Mouse (Mus musculus) frontal cortex, adult (tissue): ENCODE results near the gene Pcyt2.

Experiments
- ATAC-seq: cut with Nextera tagmentation; 2 replicates; pipeline ENCODE4 v1.9.2; 2017; ENCODE audit warnings: mild to moderate bottlenecking, moderate library complexity, mixed read lengths; ENCODE audit not compliant: low TSS enrichment

The Pcyt2 gene

GRCm38 (mm10) chr11:120617519-120618112, at the start of gene Pcyt2:
TSS of gene Pcyt2 (minus strand) at chr11:120617936.
- peak; percentile 86 for ATAC-seq

- ATAC-seq: no peak
Measured at GRCm38 (mm10) chr11:120666617-120667016, 48.9 kb upstream of the Pcyt2 start.

- ATAC-seq: no peak
Measured at GRCm38 (mm10) chr11:120665406-120665805, 47.7 kb upstream of the Pcyt2 start.

- ATAC-seq: no peak
Measured at GRCm38 (mm10) chr11:120663714-120664113, 46.0 kb upstream of the Pcyt2 start.

- no peak for ATAC-seq
Measured at GRCm38 (mm10) chr11:120662759-120663158, 45.0 kb upstream of the Pcyt2 start.

DNA sequence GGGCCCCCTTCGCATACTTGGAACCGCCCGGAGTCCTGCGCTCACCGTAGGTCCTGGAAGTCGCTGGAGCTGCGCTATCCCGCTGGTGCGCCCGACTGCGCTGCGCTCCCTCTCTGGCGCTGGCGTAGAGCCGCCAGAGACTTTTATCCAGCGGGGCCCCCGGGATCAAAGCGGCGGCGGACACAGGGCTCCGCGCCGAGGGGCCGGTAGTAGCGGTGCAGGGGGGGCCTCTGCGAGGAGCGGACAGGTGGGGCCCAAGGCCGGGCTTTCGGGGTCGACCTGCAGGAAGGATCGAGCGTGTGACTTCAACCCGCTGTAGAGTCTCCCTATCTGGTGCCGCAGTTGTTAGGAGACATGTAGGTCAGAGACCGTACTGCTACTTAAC, 43.3 kb upstream of the Pcyt2 start, which contains the start of gene Notum:
Gene Notum (minus strand): TSS at position 100 of the 385 bp plus-strand sequence.
- ATAC-seq: no peak

DNA sequence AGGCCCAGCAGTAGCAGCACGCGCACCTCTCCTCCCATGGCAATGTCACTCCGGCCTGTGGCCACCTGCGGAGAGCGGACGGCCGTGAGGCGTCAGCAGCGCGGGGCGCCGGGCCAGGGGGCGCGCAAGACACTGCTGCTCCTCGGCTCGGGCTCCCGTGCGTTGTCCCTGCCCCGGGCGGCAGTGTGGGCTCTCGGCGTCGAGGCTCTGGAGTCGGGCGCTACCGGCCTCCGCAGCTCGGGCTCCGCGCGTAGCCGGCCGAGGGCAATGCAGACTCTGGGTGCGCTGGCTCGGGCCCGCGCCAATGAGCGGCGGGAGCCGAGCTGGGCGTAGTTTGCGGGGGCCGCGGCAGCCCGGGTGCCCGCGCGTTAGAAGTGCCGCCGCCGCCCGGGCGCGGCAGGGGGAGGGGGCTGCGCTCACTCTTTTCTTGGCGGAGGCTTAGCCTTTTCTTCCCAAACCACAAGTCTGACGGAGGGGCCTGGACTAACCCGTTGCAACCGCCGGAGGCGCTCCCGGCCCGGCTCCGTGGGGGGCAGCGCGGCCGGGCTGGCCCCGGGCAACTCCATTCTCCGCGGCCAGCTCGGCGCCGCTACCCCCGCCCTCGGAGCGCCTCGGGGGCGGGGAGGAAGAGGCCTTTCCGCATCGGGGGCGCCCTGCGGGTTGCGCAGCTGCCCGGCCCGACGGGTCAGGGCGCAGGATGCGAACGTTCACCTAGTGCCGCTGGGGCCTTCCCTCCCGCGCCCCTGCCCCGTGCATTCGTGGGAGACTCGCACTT, 42.8 kb upstream of the Pcyt2 start:
- ATAC-seq: no peak

DNA sequence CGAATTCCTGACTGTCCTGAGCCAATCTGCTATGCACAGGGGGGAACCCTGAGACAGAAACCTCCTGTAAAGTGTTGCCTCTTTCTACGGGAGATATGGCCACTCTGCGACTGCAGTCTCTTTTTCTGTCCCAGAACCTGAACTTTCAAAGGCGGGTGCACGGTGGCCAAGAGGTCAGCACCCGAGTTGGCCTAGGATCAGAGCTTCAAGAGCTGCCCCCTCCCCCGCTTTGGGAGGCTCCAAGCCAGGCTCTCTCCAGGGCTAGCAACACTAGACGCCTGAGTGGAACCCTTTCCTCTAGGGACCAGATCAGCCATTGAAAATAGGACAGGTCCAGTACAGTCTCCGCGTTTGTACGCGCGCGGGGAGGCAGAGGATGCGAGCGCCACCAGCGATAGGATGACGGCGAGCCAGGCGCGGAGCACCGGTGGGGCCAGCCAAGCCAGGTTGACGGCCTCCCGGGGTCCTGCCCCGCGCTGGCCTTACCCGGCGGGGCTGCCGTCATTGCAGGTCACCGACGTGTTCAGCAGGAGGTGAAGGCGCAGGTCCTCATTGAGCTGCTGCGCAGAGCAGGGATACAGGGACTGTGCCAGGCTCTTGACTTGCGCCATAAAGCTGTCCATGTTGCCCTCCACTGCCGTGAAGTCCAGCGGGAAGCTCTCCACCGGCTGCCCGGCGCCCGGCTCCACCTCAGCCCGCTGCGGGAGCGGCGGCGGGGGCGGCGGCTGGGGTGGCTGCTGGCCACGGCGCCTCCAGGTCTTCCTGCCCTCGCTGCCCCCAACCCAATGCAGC, 42.0 kb upstream of the Pcyt2 start:
- ATAC-seq: no peak

DNA sequence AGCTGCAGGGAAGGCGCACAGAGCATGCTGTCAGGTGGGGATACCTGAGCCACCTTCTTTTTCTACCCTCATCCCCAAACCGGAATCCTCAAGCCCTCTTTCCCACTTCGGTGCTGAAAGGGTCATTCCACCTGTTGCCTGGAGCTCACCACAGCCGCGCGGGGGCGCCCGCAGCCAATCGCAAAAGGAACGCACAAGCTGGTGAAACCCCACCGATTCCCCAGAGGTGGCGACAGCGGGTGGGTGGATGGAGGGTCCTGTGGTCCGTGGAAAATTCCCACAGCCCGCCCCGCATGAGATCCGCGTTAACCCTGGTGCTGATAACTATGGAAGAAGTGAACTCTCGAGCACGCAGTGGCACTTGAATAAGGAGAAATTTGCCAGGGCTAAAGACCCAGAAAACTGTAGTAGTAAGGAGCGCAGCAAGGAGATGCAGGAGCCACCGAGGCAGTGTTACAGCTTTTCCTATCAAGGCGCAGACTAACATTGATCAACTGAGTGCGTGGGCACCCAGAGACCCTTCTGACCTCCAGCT, 41.2 kb upstream of the Pcyt2 start:
- no peak for ATAC-seq

DNA sequence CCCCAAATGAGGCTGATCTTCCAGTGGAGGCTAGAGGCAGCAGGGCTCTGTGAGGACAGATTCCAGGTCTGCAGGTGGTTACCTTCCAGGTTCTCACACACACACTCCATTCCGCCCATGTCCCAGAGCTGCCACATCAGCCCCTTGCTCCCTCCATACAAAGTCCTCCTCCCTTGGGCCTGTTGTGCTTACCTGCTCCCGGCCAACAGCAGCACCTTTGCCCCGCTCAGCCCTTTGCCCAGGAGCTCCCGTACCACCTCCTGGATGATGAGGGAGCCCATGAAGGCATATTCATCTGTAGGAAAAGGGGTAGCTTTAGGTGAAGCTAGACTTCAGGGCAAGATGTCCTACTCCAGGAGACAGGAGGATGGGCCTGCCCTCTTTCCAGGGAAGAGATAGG, 39.6 kb upstream of the Pcyt2 start:
- ATAC-seq: no peak

DNA sequence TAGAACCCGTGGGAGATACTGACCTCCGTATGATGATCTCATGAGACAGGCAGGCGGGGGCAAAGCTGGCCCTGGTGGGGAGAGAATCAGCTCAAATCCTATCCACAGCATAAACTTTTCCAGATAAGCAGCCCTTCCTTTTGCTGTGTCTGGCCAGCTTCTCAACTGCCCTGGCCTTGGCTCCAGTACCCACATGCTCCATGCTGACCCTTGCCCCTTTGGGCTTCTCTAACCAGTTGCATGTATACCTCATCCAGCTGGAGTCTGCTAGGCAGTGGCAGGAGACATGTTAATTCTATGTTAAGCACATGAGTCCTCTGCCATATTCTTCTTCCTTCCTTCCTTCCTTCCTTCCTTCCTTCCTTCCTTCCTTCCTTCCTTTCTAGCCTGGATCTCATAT, 37.0 kb upstream of the Pcyt2 start:
- no peak for ATAC-seq

GRCm38 (mm10) chr11:120651872-120652271, 34.1 kb upstream of the Pcyt2 start:
- ATAC-seq: no peak

DNA sequence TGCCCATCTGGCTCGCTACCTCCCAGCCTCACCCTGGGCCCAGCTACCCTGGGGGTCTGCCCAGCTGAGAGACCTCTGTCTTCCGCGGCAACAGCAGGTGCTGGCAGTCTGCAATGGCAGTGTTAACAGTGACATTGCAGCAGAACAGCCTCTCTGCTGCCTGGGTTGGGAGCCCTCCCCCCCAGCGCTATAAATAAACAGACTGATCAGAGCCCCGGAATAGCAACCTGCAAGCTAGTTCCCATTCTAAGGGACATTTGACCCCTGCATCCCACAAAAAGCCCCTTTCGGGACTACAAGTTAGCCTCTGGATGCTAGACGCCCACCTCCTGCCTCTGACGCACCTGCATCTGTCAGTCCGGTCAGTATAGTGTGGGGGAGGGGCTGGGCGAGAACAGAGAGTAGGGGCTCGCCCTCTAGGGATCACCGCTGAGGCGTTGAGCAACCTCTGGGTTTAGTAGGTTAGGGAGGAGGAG, 30.3 kb upstream of the Pcyt2 start, which contains the start of gene Myadml2:
Gene Myadml2 (minus strand): TSS at position 158 of the 476 bp plus-strand sequence.
- ATAC-seq: peak; percentile 42; the same call in 1 of the 2 replicates

DNA sequence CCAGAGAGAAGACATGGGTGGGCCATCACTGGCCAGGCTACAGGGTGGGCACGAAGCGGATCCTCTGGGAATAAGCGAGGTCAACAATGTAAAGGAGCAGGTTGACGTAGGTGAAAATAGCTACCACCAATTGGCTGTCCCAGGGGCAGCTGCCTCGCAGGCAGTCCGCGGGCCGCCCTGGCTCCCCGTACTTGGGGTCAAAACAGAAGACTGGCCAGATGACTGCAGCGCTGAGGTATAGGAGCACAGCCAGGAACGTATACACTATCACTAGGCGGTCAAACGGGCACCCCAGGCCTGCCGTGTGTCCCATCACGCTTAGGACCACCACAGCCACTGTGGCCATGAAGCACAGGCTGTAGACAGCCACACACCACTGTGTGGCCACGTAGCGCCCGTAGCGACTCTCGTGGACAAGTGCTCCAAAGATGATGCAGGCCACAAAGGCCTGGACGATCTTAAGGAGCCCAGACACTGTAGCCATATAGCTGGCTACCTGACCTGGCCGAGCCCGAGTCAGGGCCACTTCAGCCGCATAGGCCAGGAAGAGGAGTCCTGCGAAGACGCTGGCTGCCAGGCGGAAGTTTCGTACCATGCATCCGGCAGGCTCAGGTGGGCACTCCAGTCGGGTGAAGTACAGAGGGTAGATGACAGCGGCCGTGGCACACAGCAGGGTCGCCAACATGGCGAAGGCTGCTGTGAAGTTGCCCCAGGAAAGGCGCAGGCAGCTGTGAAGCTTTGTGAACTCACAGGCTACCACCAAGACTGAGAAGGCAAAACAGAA, 29.5 kb upstream of the Pcyt2 start:
- no peak for ATAC-seq

DNA sequence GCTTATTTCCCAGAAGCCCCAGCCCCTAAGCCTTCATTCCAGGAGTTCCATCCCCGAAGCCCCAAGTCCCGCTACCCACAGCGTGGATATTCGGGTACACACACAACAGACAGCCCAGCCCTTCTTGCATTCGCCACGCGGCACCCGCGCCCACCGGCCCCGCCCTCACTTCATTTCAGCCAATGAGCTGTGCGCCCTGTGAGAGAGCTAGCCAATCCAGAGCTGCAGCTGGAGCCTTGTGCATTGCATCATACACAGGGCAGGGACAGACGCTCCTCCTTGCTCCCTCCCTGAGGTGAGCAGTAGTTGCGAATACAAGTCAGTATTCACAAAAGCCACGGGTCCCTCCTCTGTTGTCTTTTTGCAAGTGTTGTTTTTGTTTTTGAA, 25.9 kb upstream of the Pcyt2 start, which contains the start of gene Pycr1:
Gene Pycr1 (minus strand): TSS at position 169 of the 387 bp plus-strand sequence.
- peak; percentile 99 for ATAC-seq

DNA sequence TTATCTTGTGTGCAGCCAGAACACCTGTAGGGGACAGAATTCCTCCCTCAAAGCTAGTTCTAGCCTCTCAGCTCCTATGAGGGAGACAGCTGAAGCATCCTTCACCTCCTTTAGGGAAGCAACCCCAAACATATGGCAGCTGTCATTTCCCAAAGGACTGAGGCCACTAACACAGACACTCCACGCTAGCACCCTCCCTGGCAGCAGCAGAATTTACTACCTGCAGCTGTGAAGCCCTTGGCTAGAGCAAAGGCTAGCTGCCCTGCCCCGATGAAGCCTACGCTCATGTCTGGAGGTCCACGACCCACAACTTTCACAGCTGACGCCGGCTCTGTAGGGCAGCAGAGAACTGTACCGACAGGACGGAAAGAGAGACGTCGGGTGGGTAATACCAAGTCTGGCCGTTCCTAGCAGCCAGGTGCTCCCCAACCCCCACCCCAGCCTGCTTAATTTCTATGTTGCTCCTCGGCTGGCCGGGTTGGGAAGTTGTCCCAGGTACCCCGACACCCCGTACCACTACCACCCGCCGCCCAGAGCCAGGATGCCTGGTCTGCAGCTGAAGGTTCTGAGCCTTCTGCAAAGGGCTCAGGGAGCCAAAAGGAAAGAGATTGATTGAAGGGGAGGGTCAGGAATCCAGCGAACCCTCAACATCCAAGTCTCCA, 25.3 kb upstream of the Pcyt2 start:
- 0 out of 2 replicates have a peak, but pooled peaks have one; percentile 22 for ATAC-seq

DNA sequence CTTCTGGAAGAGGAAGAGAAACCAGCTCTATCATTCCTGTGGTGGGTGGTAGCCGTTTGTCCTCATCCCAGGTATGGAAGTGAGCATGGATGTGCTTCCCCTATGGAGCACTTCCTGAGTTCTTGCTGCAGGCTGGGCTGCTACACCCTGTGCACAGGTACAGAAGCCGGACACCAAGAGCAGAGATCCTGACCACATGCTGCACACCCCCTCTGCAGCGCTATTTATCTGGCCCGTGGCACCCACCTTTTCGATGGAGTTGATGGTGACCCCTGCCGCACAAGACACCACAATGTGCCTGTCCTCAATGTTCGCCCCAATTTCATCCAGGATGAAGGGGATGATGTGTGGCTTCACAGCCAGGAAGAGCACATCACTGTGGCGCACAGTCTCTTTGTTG, 24.1 kb upstream of the Pcyt2 start:
- no peak for ATAC-seq

DNA sequence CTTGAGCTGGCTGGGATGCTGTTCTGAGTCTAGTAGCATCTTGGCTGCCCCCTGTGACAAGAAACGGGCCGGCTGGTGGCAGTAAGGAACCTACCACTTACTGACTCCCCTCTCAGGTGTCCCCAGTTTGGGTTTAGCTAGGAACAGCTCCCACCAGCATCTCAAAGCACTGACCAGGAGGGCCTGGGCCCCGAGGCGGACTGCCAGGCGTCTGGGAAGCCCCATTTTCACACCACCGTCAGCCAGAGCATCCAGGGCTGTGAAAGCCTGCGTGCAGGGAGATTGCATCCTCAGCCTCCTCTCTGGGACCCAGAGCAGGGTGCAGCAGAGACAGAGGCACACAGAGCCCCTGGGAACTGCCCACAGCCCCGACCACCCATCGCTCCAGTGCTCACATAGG, 23.5 kb upstream of the Pcyt2 start:
- no peak for ATAC-seq

GRCm38 (mm10) chr11:120634810-120635209, 17.1 kb upstream of the Pcyt2 start:
- no peak for ATAC-seq

- ATAC-seq: peak; percentile 88
Measured at GRCm38 (mm10) chr11:120633520-120634343, 16.0 kb upstream of the Pcyt2 start, which contains the start of gene Mafg. TSS of gene Mafg (minus strand) at chr11:120633600.
